Mouse (Mus musculus) T-helper 2 cell (primary cell): ENCODE data around the gene Cyp4b1.
"Not testable (repeated sequence)": the region's sequence is repeated elsewhere in the genome, so short reads cannot be mapped to it uniquely, and the experiment has no call there.

Experiments used
- in situ Hi-C: fragments of 300-600 bp; cut with MboI, MseI; formaldehyde crosslinking; loops from one replicate; pipeline ENCODE4 v1.15.1; 2025; ENCODE audit warnings: high pct_unique_total_duplicates

Gene Cyp4b1

DNA sequence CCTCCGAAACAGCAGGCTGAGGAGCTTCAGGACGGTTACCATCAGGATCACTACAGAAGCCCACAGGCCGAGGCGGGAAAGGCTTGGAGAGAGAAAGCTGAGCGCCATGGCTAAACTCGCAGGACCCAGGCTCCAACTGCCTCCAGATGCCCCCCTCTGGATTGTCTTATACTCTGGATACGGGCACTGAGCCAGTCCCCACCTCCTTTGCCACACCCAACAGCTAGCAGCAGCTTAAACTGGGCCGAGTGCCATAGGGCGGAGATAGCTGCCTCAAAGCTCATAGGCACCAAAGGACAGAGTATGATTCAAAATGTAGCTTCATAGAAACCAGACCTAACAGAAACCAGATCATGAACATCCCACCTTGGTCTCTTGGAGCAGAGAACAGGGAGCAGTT lies at the start of gene Cyp4b1:
Cyp4b1 (minus strand) TSS at position 144 of the 400 bp plus-strand sequence.
- in situ Hi-C loops, result no loop called here

DNA sequence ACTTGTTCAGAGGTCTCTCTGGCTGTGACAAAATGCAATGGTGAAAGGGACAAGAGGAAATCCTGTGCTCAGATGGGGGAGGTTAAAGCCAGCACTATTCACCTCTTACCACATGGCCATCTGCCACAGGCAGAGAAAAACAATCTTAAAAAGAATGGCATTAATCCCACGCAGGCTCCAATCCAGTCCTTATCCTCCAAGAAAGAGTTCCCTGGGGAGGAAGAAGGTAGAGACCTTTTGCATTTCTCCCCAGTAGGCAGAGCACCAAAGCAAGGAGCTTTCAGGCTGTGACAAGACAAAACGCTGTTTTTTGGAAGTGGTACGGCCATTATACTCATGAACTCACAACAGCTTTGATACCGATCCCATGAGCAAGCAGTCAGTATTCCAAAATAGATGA lies 38.8 kb upstream of the Cyp4b1 start:
- in situ Hi-C loops, result no loop called here

DNA sequence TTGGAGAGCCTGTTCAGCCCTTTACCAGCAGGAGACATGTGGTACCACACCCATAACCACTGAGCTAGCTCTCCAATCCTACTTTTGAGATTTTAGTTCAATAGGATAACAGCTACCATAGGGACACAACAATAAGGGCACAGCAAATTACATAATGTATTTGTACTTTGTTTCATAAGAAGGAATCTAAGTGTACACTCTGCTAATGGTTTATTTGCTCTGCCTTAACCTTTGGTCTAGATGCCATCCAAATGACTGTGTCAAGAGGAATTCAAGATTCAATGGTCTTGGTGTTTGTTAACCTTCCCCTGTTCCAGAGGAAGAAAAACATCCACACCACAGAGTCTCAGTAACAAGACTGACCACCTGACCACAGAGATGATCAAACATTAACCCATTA lies 11.7 kb upstream of the Cyp4b1 start:
- in situ Hi-C loops, result no loop called here

DNA sequence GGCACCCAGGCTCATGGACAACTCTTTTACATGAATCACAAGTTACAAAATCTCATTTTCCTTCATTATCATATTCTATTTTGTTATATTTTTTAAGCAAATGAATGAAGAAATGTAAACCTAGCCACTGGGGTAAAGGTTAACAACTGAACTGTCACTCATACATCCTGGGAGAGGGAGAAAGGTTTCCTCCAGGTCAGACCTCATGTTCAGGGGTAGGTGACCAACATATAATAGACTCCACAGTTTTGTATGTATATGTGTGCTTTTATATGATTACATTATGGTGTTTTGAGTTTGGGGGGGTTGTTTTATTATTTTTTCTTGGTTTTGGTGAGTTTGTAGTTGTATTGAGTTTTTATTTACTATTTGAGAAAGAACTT lies 10.3 kb upstream of the Cyp4b1 start:
- in situ Hi-C loops, result no loop called here

DNA sequence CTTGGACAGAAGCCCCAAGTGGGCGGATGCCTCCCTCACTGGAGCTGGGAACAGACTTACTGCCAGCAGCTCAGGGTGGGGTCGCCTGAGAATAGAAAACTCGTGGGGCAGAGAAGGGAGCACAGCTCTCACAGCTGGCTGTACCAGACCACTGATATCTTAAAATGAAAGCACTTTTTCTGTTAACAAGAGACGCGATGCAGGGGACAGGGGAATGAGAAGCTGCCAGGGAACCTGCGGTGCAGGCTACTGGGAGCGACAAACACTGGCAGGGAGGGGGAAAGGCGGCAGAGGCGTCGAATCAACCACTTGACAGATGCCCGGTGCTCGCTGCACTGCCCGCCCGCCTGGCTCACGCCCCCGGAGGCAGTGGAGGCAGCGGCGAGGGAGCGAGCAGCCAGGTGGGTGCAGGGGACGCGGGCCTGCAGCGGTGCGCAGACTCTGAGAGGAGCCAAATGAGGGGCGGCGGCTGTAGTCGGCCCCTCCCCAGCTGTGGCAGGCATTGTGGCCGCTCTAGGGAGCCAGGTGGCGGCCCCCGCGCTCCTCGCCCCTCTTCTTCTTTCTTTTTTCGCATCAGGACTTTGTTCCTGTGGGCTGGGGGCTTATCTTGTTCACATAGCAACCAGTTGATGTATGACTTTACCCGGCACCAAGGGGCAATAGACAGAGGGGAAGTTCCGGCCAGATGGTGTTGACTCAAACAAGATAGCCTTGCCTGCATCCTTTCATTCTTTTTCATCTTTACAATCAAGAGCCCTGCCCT lies 9.8 kb upstream of the Cyp4b1 start:
- in situ Hi-C loops, result no loop called here

DNA sequence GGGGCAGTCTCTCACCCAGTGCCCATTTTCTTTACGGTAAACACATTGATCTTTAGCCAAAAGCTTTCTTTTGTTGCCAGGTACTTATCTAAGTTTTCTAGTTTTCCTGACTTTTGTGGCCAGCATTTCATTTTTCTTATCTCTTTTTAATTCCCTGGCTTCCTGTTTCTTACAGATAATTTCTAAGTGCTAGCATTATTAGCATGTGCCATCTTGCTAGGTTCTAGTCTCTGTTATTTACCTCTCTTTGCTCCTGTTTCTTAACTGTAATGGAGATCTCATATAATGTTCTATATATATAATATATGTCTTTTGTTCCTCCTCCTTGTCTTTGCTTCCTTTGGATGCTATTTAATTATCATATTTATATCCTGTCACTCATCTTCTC lies 9.0 kb upstream of the Cyp4b1 start:
- in situ Hi-C loops, result not testable (repeated sequence)

DNA sequence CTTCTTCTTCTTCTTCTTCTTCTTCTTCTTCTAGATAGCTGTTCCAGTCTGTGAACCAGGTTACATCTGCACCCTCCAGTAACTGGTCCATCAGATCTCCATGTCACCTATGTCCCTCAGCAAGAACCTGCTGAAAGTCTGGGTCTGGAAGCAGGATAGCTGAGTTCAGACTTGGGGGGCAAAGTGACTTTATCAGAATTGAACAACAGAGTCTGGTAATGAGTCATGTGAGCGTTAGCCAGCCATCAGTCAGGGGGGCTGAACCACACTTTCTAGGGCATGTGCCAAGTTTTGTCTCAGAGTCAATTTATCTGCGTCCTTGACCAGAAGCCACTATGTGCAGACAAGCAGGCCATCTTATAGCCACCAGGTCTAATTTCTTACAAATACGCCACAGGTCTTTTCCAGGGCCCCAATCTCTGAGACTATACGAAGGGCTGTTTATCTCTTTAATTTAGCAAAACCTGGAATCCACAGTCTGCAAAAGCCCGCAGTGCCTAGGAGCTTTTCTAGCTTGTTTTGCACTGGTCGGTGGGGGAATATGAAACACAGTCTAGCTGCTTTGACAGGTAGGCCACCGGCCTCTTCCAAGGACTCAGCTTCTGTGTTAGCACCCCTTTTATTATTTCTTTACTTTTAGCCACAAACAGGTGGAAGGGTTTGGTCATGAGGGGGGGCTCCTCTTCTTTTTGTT lies 8.5 kb upstream of the Cyp4b1 start:
- in situ Hi-C loops, result not testable (repeated sequence)

DNA sequence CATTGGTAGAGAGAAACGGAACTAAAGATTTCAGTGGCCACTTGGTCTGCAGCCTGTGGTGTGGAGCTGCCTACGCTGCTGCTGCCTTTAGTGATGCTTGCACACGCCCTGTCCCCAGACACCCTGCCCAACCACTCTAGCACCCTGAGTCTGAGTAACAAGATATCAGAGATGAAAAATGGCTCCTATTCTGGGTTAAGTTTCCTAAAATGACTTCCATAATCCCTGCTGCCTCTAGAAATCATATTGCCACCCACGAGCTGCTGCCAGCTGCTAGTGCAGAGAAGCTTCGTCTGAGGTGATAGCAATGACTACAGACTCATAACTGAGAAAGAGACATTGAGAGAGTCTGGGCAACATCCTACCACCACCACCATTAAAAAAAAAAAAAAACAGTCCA lies 3.3 kb upstream of the Cyp4b1 start:
- in situ Hi-C loops, result no loop called here

DNA sequence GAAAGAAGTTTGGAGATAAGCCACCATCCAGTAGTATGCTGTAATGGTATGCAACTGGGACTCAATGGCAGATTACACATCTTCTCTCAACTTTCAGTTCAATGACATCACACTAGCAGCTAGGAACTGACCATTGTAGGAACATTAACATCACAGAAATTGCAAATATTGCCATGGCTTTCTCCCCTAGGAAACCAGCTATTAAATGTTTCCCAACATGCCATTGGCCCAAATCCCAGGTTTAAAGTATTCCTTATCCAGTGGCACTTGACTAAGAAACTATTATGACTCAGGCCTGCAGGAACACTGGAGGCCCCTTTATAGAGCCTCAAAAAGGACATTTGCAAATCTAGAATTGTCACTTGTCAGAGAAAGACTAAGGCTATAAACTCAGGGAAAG lies 1.8 kb upstream of the Cyp4b1 start:
- in situ Hi-C loops, result no loop called here

DNA sequence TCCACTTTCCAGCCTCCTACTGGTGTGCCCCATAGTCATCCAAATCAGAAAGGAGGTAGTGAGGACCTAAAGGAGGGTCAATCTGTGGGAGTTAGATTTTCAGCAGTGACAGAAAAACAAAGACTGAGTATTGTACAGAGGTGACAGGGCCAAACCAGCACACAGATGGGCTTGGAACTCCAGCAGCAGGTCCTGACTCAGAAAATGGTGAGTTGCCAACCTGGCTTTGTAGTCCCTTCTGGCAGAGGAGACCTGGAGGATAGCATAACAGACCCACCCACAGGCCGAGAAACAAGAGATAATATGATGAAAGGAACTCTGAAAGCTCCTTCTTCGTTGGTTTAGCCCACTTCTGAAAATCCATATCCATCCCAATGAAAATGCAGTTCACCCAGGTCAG lies 1.2 kb upstream of the Cyp4b1 start:
- in situ Hi-C loops, result no loop called here

DNA sequence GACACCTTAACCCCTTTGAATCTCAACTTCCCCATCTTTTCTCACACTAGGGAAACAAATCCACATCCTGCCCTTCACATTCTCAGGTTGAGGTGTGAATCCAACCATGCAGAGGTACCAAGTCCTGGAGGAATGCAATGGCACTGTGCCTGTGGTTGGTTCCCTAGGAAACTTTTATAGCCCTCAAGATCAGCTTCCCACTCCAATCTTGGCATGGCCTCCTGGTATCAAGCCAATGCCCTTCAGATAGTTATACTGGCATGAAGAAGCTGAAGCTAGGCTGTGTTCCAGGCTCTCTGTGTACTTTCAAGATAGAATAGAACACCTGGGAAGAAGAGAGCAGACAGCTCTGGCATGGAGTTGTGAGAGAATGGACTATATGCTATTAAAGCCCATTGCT lies 2.2 kb downstream of the Cyp4b1 start:
- in situ Hi-C loops, result no loop called here

DNA sequence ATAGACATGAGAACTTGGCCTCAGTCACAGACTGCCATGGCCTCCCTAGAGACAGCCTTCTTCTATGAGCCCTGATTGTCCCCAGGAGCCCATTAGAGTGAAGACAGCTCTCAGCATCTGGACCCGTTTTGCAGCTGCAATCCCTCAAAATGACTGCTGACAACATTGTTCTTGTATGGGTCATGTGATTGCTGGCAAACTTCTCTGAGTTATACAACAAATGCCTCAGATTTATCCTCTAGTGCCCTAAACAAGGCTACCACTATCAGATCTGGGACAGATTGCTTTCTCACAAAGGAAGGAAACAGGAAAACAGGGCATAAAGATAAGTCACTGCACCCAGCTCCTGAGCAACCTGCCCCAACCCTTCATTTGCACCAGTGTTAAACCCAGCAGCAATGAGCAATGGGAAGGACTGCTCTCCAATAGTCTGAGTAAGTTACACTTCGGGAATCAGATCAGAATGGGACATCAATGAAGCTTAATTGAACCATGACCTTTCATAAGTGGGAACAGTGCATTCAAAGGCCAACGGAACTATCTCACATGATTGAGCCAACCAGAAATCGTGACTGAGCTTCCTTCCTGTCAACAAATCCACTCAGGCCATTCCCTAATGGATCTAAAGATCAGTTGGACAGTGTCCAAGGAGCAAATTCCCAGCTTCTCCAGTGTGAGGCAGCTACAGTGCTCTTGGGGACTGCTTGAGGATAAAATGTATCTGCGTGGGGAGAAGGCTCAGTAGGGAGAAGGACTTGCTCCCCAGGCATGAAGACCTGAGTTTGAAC lies 4.4 kb downstream of the Cyp4b1 start:
- in situ Hi-C loops, result no loop called here

DNA sequence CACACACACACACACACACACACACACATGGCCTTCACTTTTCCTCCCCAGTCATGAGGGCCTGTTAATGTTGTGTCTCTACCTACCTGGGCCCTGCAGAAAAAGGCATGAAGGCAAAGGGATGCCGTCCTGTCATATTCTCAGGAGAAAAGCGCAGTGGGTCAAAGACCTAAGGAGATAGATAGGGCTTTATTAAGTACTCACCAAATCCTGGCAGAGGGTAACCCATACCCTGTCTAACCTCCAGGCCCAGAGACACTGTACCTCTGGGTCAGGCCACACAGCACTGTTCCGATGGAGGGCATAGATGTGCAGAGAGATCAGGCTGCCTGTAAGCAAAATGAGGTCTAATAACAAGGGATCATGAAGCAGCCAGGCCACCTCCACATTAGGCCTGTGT lies 22.0 kb downstream of the Cyp4b1 start:
- in situ Hi-C loops, result not testable (repeated sequence)

DNA sequence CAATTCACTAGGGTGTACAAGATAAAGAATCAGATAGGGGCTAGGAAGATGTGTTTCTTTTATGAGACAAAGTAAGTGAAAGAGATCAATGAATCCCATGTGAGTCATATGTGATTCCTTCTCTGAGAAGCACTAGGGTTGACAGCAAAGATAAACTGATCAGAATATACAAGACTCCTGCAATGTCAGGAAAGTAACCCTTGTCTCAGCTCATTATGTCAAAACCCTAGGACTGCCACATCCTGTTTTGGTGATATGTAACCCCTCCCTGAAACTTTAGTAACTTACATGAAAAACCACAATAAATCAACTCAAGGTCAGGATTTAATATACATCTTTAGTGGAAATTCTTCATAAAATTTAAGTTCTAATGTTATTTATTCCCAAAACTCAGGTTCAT lies 33.5 kb downstream of the Cyp4b1 start:
- in situ Hi-C loops, result no loop called here

DNA sequence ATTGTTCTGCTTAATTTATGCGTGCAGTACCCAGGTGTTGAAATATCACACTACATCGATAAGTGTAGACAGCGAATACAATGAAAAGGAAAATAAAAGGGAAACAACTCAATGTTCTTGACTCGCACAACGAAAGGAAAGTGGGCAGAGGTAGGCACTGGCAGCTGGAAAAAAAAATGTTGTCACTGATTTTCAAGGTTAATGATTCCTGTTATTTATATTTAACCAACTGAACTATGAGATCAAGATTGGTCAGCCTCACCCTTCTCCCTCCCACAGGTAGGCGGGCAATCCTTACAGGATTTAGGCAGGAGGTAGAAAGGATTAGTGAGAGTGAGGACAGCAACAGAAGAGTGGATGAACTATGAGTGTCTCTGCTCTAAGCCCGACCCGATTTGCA lies 46.9 kb downstream of the Cyp4b1 start, which contains the start of gene Cyp4a32:
Cyp4a32 (plus strand) TSS at position 359 of the 400 bp plus-strand sequence.
- in situ Hi-C loops, result loop anchor here (5.0 kb wide), 1 partner anchor 83 kb away; the partner anchor contains the start of gene Cyp4a10

DNA sequence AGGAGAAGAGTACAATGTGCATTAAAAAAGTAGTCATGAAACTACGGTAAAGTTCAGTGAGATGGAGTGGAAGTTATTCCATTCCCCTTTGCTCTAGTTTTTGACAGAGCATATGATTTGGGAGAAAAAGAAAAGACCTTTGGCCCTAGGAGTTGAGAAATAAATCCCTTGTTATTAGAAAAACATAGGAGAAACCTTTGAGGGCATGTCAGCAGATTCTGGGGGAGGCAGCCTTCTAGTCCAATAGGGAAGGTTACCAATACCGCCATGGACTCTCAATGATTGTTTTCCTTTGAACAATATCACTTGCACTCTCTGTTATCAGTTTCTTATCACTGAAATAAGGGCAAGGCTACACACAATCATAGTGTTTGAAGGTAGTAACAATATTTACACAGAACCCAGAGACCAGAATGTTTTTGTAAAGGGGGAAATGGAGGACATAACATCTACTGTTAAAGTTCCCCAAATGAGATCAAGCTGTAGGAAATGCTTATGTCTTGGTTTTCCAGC lies 50.6 kb downstream of the Cyp4b1 start:
- in situ Hi-C loops, result no loop called here

DNA sequence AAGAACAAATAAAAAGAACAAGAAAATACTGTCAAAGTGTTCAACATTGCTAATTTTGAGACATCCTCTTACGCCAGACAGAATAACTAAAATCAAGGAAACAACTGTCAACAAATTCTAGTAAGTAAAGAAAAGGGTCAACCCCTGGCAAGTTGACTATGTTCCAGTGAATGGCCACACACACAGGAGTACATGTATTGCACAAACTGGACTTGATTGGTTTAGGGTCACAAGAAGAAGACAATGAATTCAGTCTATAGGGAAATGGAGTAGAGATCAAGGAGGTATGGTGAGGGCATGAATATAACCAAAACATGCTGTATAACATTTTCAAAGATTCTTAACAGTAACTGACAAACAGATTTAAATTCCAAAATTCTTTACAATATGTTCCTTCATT lies 51.2 kb downstream of the Cyp4b1 start:
- in situ Hi-C loops, result no loop called here

DNA sequence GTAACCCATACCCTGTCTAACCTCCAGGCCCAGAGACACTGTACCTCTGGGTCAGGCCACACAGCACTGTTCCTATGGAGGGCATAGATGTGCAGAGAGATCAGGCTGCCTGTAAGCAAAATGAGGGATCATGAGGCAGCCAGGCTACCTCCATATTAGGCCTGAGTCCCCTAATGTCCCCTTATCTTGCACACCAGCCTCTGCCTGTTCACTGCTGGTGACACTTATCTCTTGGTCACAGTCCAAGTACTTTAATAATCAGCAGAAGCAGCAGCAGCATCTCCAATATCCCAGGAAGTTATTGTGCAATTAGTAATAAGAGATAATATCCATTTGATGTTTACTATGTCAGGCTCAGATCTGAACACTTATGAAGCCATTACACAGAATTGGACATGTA lies 64.5 kb downstream of the Cyp4b1 start:
- in situ Hi-C loops, result no loop called here

DNA sequence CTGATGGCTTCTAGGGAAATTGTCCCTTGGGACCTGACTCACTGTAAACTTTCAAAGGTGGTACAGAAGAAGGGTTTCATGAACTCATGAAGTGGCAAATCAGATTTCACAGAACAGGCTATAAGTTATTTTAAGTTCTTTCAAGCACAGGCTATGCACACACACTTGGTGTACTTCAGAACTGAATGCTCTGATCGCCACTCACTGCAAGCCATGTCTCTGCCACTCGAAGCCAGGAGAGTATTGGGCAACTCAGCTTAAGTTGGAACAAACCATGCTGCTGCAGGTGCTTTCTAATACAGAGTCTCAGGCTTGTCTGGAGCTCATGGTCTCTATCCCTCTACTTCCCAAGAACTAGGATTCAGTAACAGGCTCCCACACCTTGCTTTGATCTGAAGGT lies 71.7 kb downstream of the Cyp4b1 start:
- in situ Hi-C loops, result loop anchor here (10.0 kb wide), 1 partner anchor 281 kb away; the partner anchor contains the start of gene Cyp4a12a

DNA sequence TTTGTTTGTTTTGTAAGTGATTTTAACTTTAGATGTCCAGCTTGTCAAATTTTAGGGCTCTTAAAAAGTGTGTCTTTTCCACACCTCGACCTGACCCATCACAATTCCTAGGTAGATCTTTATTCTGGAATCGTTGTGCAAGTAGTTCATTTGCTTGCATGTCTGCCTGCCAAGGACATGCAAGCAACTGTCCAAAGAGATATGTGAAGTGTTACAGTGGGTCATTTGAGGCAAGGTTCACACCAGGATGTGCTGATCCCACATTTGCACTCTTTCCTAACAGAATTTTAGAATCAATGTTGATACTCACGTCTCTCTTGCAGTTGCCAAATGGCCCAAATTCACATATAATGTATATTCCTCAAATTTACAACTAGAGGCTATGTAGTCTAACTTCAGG lies 72.3 kb downstream of the Cyp4b1 start:
- in situ Hi-C loops, result loop anchor here (10.0 kb wide), 1 partner anchor 280 kb away; the partner anchor contains the start of gene Cyp4a12a
